Mouse (Mus musculus) limb, embryonic 13.5 days (tissue): ENCODE data around the gene Bahcc1. TPM values are rescaled to one million over a fixed set of nuclear protein-coding genes. Genes with fewer than 3 reads are reported as not detected.

Experiments used
- ATAC-seq: fragments of 200-750 bp; cut with Nextera tagmentation; 2 replicates; pipeline ENCODE4 v1.8.0; 2017; ENCODE audit warnings: low read depth, moderate number of reproducible peaks, moderate TSS enrichment; ENCODE audit not compliant: low FRiP score
- H3K27ac ChIP-seq: fragments of 300-500 bp; sonication (generic); 2 replicates; pipeline ENCODE4 v1.5.1; 2015; ENCODE audit warnings: inconsistent platforms, mild to moderate bottlenecking, moderate library complexity
- H3K27me3 ChIP-seq: fragments of 300-500 bp; sonication (generic); 2 replicates; pipeline ENCODE4 v1.6.1; 2015; ENCODE audit warnings: mild to moderate bottlenecking, inconsistent platforms
- H3K36me3 ChIP-seq: fragments of 300-500 bp; sonication (generic); 2 replicates; pipeline ENCODE4 v1.6.1; 2015; ENCODE audit warnings: inconsistent platforms, mild to moderate bottlenecking, moderate library complexity
- H3K4me1 ChIP-seq: fragments of 300-500 bp; sonication (generic); 2 replicates; pipeline ENCODE4 v1.6.1; 2015; ENCODE audit warnings: inconsistent platforms
- H3K4me2 ChIP-seq: fragments of 300-500 bp; sonication (generic); replicated peaks from 2 replicates; pipeline ENCODE4 v1.6.1; 2015; ENCODE audit warnings: inconsistent platforms, mild to moderate bottlenecking, moderate library complexity
- H3K4me3 ChIP-seq: fragments of 300-500 bp; sonication (generic); 2 replicates; pipeline ENCODE4 v1.5.1; 2015; ENCODE audit warnings: moderate library complexity, mild to moderate bottlenecking, inconsistent platforms
- H3K9ac ChIP-seq: fragments of 300-500 bp; sonication (generic); 2 replicates; pipeline ENCODE4 v1.6.1; 2015; ENCODE audit warnings: mild to moderate bottlenecking, inconsistent platforms
- H3K9me3 ChIP-seq: fragments of 300-500 bp; sonication (generic); 2 replicates; pipeline ENCODE4 v1.6.1; 2016; ENCODE audit warnings: inconsistent platforms
- WGBS: fragments of 180-500 bp; shearing (Covaris S2); methylation state at CpG from one replicate; pipeline ENCODE4 v1.1.7; 2015; 5-methylcytosine and 5-hydroxymethylcytosine counted together
- polyA plus RNA-seq: library from polyadenylated mRNA; unstranded; fragments of >200 nt; fragmentation: Nextera tagmentation; extraction: Ambion mirVana; gene quantifications from 2 replicates; pipeline ENCODE4 v1.2.1, GENCODE M21; 2015

The Bahcc1 gene
- polyA plus RNA-seq, 1 experiment from 2014 or later, result 12.7 TPM

DNA sequence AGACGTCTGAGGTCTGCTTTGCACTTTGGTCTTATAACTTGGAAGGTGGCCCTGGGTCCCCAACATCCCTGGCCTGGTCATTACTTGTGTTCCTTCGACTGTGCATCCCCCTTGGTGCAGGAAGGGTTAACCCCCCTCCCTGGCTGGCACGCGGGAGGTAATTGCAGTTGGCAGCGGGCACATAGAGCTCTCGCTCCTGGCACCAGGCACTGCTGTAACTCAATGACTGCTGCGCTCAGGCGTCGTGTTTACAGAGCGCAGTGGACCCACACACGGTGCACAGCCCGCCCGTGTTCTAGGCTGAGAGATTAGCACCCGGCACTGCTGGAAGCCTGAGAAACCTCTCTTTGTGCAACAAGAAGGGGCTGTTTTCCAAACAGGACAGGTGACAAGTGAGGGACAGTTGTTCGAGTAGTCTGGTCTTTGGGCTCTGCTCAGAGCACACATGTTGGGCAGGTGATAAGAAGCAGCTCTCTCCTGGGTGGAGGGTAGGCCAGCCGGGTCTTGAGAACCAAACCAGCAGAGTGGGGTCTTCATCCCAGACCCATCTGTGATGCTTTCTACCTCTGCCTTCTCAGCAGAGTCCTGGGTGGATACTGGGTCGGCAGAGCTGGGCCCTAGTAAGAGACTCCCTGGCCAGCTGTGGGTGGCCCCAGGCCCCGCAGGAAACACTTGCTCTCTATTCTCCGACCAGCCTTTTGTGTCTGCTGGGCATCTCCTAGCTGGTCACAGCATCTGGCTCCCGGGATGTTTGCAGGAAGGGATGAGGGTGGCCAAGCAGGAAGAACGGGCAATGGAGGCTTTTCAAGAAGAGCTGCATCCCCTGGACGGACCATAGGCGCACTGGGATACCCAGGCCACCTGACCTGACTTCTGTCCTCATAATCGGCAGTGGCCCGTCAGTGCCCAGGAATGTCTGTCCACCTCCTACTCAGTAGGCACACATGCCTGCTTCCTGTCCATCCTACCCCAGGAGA, 27.3 kb downstream of the Bahcc1 start:
- Histone ChIP-seq H3K9ac (peak overlapping the region; percentile 36; the same call in 1 of the 2 replicates), H3K4me1 (peaks cover 100% of the 10 kb centered on the region)
- WGBS, result 53% methylated on average over 25 of the region's 25 CpGs

DNA sequence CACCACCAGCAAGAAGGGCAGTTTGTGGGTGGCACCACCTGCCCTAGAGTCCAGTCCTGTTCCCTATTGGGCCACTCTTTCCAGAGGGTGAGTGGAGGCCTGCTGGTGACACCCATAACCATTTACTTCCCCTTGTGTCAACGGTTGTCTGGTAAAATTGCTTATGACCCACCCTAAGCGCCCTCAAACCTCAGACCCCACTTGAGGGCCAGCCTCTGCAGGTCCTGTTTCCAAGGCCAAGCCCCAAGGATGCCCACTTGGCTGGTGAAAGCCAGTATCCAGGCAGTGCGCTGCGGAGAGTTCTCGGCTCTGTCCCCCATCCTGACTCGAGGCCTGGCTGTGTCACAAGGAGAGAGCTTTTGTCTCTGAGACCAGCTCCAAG, 28.0 kb downstream of the Bahcc1 start:
- H3K27ac ChIP-seq, result peak overlapping the region; percentile 82; the same call in 1 of the 2 replicates
- H3K36me3 ChIP-seq, result no peaks in the 10 kb centered on the region
- 0 out of 2 replicates have a peak overlapping the region, but pooled peaks have one; percentile 8 for H3K4me3 ChIP-seq
- H3K27me3 ChIP-seq, result peaks cover 13% of the 10 kb centered on the region; the same call in 1 of the 2 replicates
- no peak overlapping the region for H3K9ac ChIP-seq
- H3K9me3 ChIP-seq, result no peaks in the 10 kb centered on the region
- WGBS, result 80% methylated on average over 6 of the region's 6 CpGs
- peaks cover 100% of the 10 kb centered on the region for H3K4me1 ChIP-seq
- H3K4me2 ChIP-seq, result peak overlapping the region; percentile 47; the same call in 1 of the 2 replicates
- no peak for ATAC-seq

More for the DNA sequence above, 27.3 kb downstream of the Bahcc1 start:
- no peaks in the 10 kb centered on the region for H3K36me3 ChIP-seq
- ATAC-seq, result no peak
- no peak overlapping the region for H3K4me3 ChIP-seq
- no peak overlapping the region for H3K27ac ChIP-seq
- H3K27me3 ChIP-seq, result peaks cover 13% of the 10 kb centered on the region; the same call in 1 of the 2 replicates
- no peaks in the 10 kb centered on the region for H3K9me3 ChIP-seq
- H3K4me2 ChIP-seq, result peak overlapping the region; percentile 32

DNA sequence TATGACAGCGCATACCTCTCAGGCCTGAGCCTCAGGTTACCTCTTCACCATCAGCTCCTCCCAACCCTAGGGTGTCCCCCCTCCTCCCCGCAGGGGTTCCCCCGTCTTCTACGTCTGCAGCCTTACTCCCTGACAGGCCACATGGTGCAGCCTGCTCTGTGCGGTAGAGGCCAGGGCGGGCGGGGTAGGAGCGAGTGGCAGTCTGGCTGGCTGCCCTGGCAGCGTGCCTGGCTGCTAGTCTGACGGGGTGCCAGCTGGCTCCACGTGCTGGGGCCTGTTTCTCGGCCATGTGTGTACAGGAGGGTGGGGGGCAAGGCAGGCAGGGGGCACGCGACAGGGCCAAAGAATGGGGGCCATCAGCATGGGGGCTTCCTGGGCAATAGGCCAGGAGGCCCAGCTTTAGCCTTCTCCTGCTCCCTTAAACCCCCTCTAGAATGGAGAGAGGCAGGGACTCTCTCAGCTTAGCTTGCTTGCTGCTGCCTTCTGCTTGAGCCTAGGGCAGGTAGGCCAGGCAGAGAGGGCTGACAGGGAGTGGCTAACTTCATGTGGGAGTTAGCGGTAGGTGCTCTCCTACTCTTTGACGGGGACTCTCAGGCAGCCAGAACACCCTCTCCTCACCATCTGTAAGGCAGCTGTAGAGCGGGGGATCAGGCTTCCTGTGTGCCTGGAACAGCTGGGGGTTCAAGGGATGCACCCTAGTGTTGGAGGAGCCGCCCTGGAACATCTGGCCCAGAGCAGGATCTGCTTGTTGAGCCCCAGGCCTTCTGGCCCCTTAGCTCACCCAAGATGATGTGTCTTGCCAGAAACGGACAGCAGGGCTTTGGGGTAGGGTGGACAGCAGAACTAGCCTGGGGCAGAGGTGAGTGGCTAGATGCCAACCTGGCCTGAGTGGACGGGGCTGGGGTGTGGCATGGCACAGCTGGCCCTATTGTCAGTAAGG, 28.9 kb downstream of the Bahcc1 start:
- peak; percentile 84 for ATAC-seq
- 12% methylated on average over 20 of the region's 20 CpGs for WGBS
- Histone ChIP-seq H3K27me3 (peaks cover 13% of the 10 kb centered on the region; the same call in 1 of the 2 replicates), H3K9me3 (no peaks in the 10 kb centered on the region), H3K9ac (no peak overlapping the region), H3K27ac (peak overlapping the region; percentile 82), H3K36me3 (no peaks in the 10 kb centered on the region), H3K4me1 (peaks cover 100% of the 10 kb centered on the region), H3K4me3 (peak overlapping the region; percentile 8; the same call in 1 of the 2 replicates), H3K4me2 (peak overlapping the region; percentile 47)

DNA sequence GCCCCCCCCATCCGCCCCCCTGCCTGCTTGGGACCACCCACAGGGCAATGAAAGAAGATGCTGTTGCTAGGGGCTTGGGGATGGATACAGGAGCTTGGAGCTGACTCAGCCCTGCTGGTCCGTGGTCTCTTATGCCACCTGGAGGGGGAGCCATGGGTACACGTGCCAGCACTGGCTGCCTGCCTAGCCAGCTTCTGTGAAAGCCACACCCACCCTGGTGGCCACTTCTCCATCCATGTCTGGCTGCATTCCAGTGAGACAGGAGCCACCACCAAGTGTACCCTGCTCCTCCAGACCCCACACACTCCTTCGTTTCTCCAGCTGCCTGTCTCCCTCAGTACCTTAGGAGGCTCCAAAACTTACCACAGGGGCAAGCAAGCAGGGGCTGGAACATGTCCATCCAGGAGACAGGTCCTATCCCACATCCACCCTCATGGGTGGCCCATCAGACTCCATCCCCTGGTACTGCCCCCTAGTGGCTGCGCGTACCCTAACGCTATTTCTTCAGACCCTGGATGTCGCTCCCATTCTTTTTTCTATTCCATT, 29.7 kb downstream of the Bahcc1 start:
- Histone ChIP-seq H3K27me3 (peaks cover 13% of the 10 kb centered on the region; the same call in 1 of the 2 replicates), H3K9ac (no peak overlapping the region), H3K4me1 (peaks cover 100% of the 10 kb centered on the region), H3K4me2 (peak overlapping the region; percentile 47), H3K9me3 (no peaks in the 10 kb centered on the region), H3K4me3 (no peak overlapping the region), H3K27ac (peak overlapping the region; percentile 82), H3K36me3 (peaks cover 5% of the 10 kb centered on the region; the same call in 1 of the 2 replicates)
- 27% methylated on average over 8 of the region's 8 CpGs for WGBS
- ATAC-seq, result peak; percentile 18; the same call in 1 of the 2 replicates

DNA sequence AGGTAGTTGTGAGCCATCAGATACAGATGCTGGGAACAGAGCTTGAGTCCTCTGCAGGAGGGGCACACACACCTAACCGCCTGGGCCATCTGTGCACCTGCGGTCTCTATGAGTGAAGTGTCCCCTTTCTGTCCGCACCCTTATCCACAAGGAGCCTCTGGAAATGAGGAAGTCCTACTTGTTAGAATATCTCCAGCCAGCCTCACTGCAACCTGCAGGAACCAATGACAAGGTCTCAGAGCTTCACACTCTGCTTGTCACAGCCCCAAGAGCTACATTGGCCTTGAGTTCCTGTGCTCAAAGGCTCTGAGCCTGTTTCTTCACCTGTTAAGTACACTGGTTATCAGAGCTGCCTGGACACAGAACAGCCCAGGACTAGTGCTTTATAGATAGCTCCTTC, 30.4 kb downstream of the Bahcc1 start:
- Histone ChIP-seq H3K4me1 (peaks cover 100% of the 10 kb centered on the region), H3K36me3 (peaks cover 6% of the 10 kb centered on the region), H3K4me3 (no peak overlapping the region), H3K9me3 (no peaks in the 10 kb centered on the region), H3K9ac (no peak overlapping the region), H3K27ac (no peak overlapping the region), H3K27me3 (peaks cover 11% of the 10 kb centered on the region; the same call in 1 of the 2 replicates), H3K4me2 (no peak overlapping the region)
- 89% methylated on average over 3 of the region's 3 CpGs for WGBS
- no peak for ATAC-seq

DNA sequence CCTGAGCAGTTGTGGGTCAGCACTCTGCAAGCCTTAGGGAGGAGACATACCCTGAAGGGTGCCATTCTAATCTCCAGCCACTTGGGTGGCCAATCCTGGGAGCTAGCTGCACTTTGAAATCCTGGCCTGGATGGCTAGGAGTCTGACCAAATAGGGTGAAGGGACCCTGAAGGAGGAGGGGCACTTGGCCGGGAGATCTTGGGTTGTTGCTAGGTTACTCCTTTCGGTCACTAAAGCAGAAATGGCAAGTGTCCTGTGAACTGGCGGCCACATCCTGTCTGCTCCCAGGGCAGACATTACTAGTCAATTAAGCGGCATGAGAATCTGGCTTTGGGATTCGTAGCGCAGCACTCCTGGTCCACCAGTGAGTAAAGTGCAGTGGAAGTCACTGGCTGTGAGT, 31.3 kb downstream of the Bahcc1 start:
- Histone ChIP-seq H3K4me1 (peaks cover 99% of the 10 kb centered on the region), H3K9me3 (no peaks in the 10 kb centered on the region), H3K27me3 (peaks cover 11% of the 10 kb centered on the region; the same call in 1 of the 2 replicates), H3K4me3 (no peak overlapping the region), H3K9ac (no peak overlapping the region), H3K4me2 (peak overlapping the region; percentile 44; the same call in 1 of the 2 replicates), H3K36me3 (peaks cover 12% of the 10 kb centered on the region), H3K27ac (0 out of 2 replicates have a peak overlapping the region, but pooled peaks have one; percentile 73)
- no peak for ATAC-seq
- 43% methylated on average over 6 of the region's 6 CpGs for WGBS

DNA sequence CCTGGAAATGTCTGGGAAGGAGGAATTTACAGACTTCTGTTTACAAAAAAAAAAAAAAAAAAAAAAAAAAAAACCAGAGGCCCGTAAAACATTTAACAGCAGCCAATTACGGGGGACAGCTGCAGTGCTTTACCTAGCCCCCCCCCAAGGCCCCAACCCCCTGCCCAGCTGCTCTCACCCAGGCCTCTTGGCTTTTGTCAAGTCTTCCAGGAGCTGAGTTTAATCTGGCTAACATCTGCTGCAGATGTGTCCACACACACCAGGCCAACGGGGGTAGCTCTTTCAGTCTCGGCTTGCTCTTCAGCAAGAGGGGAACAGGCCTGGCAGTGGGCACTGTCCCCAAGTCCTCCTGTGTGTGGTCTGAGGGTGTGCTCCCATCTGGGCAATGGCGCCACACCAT, 32.7 kb downstream of the Bahcc1 start:
- Histone ChIP-seq H3K9ac (peak overlapping the region; percentile 45; the same call in 1 of the 2 replicates), H3K9me3 (no peaks in the 10 kb centered on the region), H3K4me2 (peak overlapping the region; percentile 44), H3K27ac (peak overlapping the region; percentile 73), H3K27me3 (0 out of 2 replicates have a peak, but pooled peaks cover 5% of the 10 kb centered on the region), H3K4me3 (no peak overlapping the region), H3K36me3 (peaks cover 24% of the 10 kb centered on the region), H3K4me1 (peaks cover 95% of the 10 kb centered on the region)
- 17% methylated on average over 5 of the region's 5 CpGs for WGBS
- no peak; the same call in 1 of the 2 replicates for ATAC-seq

DNA sequence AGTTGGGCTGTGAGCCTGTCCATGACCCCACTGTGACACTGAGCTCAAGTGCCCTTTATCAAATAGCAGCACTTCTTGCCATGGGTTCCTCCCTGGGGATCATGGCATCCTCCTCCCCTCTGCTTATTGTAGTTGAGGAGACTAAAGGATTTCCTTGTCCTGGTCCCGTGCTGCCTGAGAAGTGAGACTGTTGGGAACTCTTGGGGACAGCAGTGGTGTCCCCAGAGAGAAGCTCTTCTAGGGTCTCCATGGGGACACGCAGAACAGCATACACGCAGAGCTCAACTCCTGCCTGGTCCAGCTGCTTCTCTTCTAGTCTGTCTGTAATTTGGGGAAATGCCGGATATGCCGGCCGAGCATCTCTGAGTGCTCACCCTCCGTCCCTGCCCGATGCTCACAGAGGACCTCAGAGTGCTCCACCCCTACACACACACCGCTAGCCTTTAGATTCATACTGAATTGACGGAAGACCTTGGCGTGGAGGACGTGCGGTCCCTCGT, 33.6 kb downstream of the Bahcc1 start:
- Histone ChIP-seq H3K4me1 (peaks cover 87% of the 10 kb centered on the region), H3K4me3 (no peak overlapping the region), H3K9me3 (no peaks in the 10 kb centered on the region), H3K4me2 (peak overlapping the region; percentile 44), H3K36me3 (peaks cover 33% of the 10 kb centered on the region), H3K27ac (no peak overlapping the region), H3K27me3 (0 out of 2 replicates have a peak, but pooled peaks cover 4% of the 10 kb centered on the region), H3K9ac (no peak overlapping the region)
- ATAC-seq, result no peak
- 80% methylated on average over 14 of the region's 14 CpGs for WGBS

DNA sequence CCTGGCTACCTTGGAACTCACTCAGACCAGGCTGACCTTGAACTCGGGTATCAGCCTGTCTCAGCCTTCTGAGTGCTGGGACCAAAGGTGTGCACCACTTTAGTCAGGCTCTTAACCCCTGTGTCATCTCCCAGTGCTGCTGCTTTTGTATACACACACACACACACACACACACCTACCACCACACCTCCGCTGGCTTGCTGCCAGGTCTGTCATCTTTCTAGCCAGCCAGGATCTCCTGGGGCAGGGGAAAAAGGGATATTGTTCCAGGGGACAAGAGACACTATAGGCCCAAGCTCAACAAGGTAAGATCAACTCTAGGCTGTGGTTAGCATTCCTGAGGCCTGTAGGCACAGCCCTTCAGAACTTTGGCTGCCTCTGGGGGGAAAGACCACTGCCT, 34.5 kb downstream of the Bahcc1 start:
- H3K4me3 ChIP-seq, result no peak overlapping the region
- H3K4me2 ChIP-seq, result no peak overlapping the region
- no peak overlapping the region for H3K27ac ChIP-seq
- H3K4me1 ChIP-seq, result peaks cover 77% of the 10 kb centered on the region
- no peak for ATAC-seq
- H3K9me3 ChIP-seq, result no peaks in the 10 kb centered on the region
- H3K27me3 ChIP-seq, result 0 out of 2 replicates have a peak, but pooled peaks cover 4% of the 10 kb centered on the region
- 91% methylated on average over 2 of the region's 2 CpGs for WGBS
- H3K9ac ChIP-seq, result no peak overlapping the region
- H3K36me3 ChIP-seq, result peaks cover 42% of the 10 kb centered on the region

DNA sequence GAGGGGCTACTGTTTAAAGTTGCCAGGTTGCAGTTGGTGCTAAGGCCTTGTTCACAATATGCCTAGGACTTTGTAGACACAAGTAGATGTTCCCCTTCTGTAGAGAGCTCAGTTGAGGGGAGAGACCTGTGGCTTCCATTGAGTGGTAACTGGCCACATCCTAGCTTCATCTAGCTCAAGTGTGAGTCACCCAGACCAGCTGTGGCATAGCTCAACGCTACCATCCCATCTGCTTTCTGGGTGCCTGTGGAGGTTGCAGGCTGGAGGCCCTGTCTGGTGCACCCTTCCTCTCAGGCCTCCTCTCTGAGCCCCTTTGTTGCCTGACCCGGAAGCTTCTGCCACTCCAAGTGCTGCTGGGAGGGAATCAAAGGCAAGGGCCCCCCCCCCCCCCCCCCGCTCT, 34.9 kb downstream of the Bahcc1 start:
- Histone ChIP-seq H3K4me1 (peaks cover 73% of the 10 kb centered on the region), H3K9ac (no peak overlapping the region), H3K9me3 (no peaks in the 10 kb centered on the region), H3K27ac (no peak overlapping the region), H3K36me3 (peaks cover 46% of the 10 kb centered on the region), H3K4me2 (no peak overlapping the region), H3K27me3 (0 out of 2 replicates have a peak, but pooled peaks cover 4% of the 10 kb centered on the region), H3K4me3 (no peak overlapping the region)
- WGBS, result 58% methylated on average over 3 of the region's 3 CpGs
- no peak for ATAC-seq
